Mouse (Mus musculus) brown adipose tissue, adult 24 weeks (tissue): ENCODE data around the gene Peli1. TPM values are rescaled to one million over a fixed set of nuclear protein-coding genes. Genes with fewer than 3 reads are reported as not detected.
"Not testable (repeated sequence)": the region's sequence is repeated elsewhere in the genome, so short reads cannot be mapped to it uniquely, and the experiment has no call there.

Experiments used
- H3K27ac ChIP-seq: fragments of 200-500 bp; replicated peaks from 2 replicates; pipeline ENCODE4 v1.5.1; 2012; ENCODE audit warnings: low read depth, mild to moderate bottlenecking, low read length
- H3K4me1 ChIP-seq: fragments of 200-500 bp; 2 replicates; pipeline ENCODE4 v1.6.1; 2012; ENCODE audit warnings: low read length, mixed read lengths; ENCODE audit not compliant: control insufficient read depth, insufficient read depth, insufficient read length
- H3K4me3 ChIP-seq: fragments of 200-500 bp; 2 replicates; pipeline ENCODE4 v1.5.1; 2012; ENCODE audit warnings: low read depth, mild to moderate bottlenecking, low read length, moderate library complexity; ENCODE audit not compliant: insufficient read depth
- polyA plus RNA-seq: library from polyadenylated mRNA; stranded (reverse); fragments of >200 nt; gene quantifications from 2 replicates; pipeline ENCODE4 v1.2.4, GENCODE M21; 2012; ENCODE audit not compliant: missing spikeins, insufficient read depth, insufficient read length

The Peli1 gene
- polyA plus RNA-seq, 1 experiment = 7.5 TPM

- no peak overlapping the region for H3K27ac ChIP-seq
- H3K4me1 ChIP-seq = no peaks in the 10 kb centered on the region
- no peak overlapping the region for H3K4me3 ChIP-seq
Measured at GRCm38 (mm10) chr11:21178998-21179645, 88.0 kb downstream of the Peli1 start.

GRCm38 (mm10) chr11:21179873-21180272, 88.8 kb downstream of the Peli1 start:
- not testable (repeated sequence) for H3K27ac ChIP-seq, H3K4me3 ChIP-seq, H3K4me1 ChIP-seq

- no peak overlapping the region for H3K27ac ChIP-seq
- H3K4me1 ChIP-seq = no peaks in the 10 kb centered on the region
- H3K4me3 ChIP-seq = no peak overlapping the region
Measured at GRCm38 (mm10) chr11:21180650-21181049, 89.6 kb downstream of the Peli1 start.

GRCm38 (mm10) chr11:21181616-21182015, 90.5 kb downstream of the Peli1 start:
- Histone ChIP-seq H3K27ac (no peak overlapping the region), H3K4me3 (no peak overlapping the region), H3K4me1 (no peaks in the 10 kb centered on the region)

GRCm38 (mm10) chr11:21182709-21183108, 91.6 kb downstream of the Peli1 start:
- Histone ChIP-seq H3K4me1 (no peaks in the 10 kb centered on the region), H3K27ac (no peak overlapping the region), H3K4me3 (no peak overlapping the region)

- H3K4me3 ChIP-seq, H3K4me1 ChIP-seq, H3K27ac ChIP-seq: not testable (repeated sequence)
Measured at GRCm38 (mm10) chr11:21191821-21192220, 100.7 kb downstream of the Peli1 start.

- Histone ChIP-seq H3K4me3 (no peak overlapping the region), H3K4me1 (no peaks in the 10 kb centered on the region), H3K27ac (no peak overlapping the region)
Measured at GRCm38 (mm10) chr11:21194851-21195250, 103.8 kb downstream of the Peli1 start.

Other genes starting within 250 kb of the Peli1 start
- gene Vps54, start 148.0 kb downstream of the Peli1 start, polyA plus RNA-seq = 24.0 and 27.4 TPM in 2 replicates